In the genomic region with DNA sequence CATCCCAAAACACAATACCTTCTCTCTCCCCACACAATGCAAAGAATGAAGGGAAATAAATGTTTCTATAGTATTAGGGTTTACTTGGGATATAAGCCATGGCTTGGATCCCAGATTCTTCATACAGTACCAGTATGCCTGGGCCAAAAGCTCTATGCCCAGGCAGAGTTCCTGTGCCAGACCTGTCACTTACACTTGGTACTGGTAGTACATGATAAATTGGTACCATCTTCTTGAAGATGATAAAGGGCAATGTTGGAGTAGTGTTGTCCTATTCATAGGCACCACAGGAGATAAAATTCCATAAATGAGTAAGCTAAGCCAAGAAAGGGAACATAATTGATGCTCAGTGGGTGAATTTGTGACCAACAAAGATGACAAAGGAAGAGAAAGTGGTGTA, we compare ENCODE assay signal across 22 mouse cellular contexts.
"Had no signal": no experiment of that assay in that cellular context is flagged by ENCODE, and none has a peak within 500 bp of the region (broad histone marks: within the 10 kb centered on the region; RNA-seq: fewer than 3 reads in every experiment).

No protein-coding gene starts in this region.

- DNase-seq: kidney, postnatal 10 days; kidney, postnatal 36 days; left cerebral cortex, postnatal 4 days; liver, postnatal 0 days; lung, embryonic 14.5 days; retina, postnatal 1 day; right cerebral cortex, postnatal 25 days; spleen, adult 18-20 months; thymus, adult 18-20 months; thymus, postnatal 36 days had no signal

- H3K4me2 ChIP-seq: kidney, embryonic 15.5 days; limb, embryonic 12.5 days; limb, embryonic 15.5 days; liver, embryonic 11.5 days; lung, embryonic 14.5 days; midbrain, embryonic 13.5 days; neural tube, embryonic 13.5 days; stomach, embryonic 15.5 days had no signal

- H3K4me1 ChIP-seq: kidney, embryonic 15.5 days; limb, embryonic 12.5 days; limb, embryonic 15.5 days; midbrain, embryonic 10.5 days; midbrain, embryonic 13.5 days; neural tube, embryonic 13.5 days; stomach, embryonic 15.5 days had no signal

- H3K4me3 ChIP-seq: kidney, embryonic 15.5 days; limb, embryonic 12.5 days; limb, embryonic 15.5 days; midbrain, embryonic 10.5 days; midbrain, embryonic 13.5 days; myocyte; neural tube, embryonic 13.5 days; stomach, embryonic 15.5 days had no signal

- H3K36me3 ChIP-seq: kidney, embryonic 15.5 days; limb, embryonic 12.5 days; limb, embryonic 15.5 days; midbrain, embryonic 10.5 days; midbrain, embryonic 13.5 days; neural tube, embryonic 13.5 days; stomach, embryonic 15.5 days had no signal

- H3K27ac ChIP-seq: kidney, embryonic 15.5 days; limb, embryonic 12.5 days; limb, embryonic 15.5 days; liver, embryonic 14.5 days; macrophage; midbrain, embryonic 10.5 days; midbrain, embryonic 13.5 days; neural tube, embryonic 13.5 days; stomach, embryonic 15.5 days had no signal

- H3K9me3 ChIP-seq: kidney, embryonic 15.5 days; limb, embryonic 12.5 days; limb, embryonic 15.5 days; midbrain, embryonic 10.5 days; midbrain, embryonic 13.5 days; neural tube, embryonic 13.5 days; stomach, embryonic 15.5 days had no signal

- ATAC-seq: liver, postnatal 0 days; lung, postnatal 0 days; midbrain, embryonic 13.5 days had no signal

- H3K27me3 ChIP-seq: kidney, embryonic 15.5 days; limb, embryonic 12.5 days; limb, embryonic 15.5 days; midbrain, embryonic 13.5 days; neural tube, embryonic 13.5 days; stomach, embryonic 15.5 days had no signal

- H3K9ac ChIP-seq: kidney, embryonic 15.5 days; limb, embryonic 12.5 days; limb, embryonic 15.5 days; liver, embryonic 14.5 days; liver, postnatal 0 days; lung, embryonic 14.5 days; midbrain, embryonic 13.5 days; neural tube, embryonic 13.5 days; stomach, embryonic 15.5 days had no signal
